Mouse (Mus musculus): Measurements from ENCODE around the gene Slc38a8.

GRCm38 (mm10) chr8:119434569-119434968 lies 66.9 kb downstream of the Slc38a8 start:
- TF ChIP-seq CTCF (IDR thresholded peaks at IDR 0.05; ENCODE audit: control insufficient read depth, insufficient read depth, insufficient replicate concordance, low read depth, low read length) (no peak), POLR2A (IDR thresholded peaks at IDR 0.05; ENCODE audit: control insufficient read depth, low read depth, low read length) (no peak)
